Mouse (Mus musculus): ENCODE measurements around the gene Slc38a3.

DNA sequence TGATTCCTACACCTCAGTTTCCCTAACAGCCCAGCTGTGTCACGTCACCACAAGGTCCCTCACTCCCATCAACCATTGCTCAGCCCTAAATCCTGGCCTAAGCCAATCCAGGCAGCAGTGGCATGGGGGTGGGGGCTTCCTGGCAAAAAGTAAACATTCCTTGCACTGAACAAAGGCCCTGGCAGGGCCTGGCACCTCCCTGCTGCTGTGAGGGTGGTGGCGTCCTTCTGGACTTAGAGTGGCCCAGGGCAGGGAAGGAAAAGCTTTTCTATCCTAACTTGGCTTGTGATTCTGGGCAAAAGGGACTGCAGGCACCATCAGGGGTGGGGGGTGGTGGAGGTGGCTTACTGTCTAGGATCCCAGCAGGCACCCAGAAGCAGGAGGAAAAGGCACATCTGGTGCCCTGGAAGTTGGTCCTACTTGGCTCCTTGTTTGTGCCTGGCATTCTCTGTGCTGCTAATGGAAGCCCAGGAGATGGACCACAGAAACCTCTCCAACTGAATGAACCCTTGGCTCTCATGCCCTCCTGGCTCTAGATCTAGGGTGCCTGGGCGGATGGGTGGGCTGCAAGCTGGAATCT, 33.4 kb upstream of the Slc38a3 start:
- TF ChIP-seq CTCF (IDR thresholded peaks at IDR 0.05; ENCODE audit: borderline replicate concordance, insufficient read depth, low read depth, low read length) (no peak), POLR2A (IDR thresholded peaks at IDR 0.05; ENCODE audit: borderline replicate concordance, insufficient read depth, low read length) (no peak)

Measured in cerebellum, adult 2 months (tissue).